Mouse (Mus musculus) midbrain, embryonic 12.5 days (tissue): ENCODE results near the gene Gm5741. TPM values are rescaled to one million over a fixed set of nuclear protein-coding genes. Genes with fewer than 3 reads are reported as not detected.
A peak's percentile ranks its signal among the peaks of the same experiment; 100 is the strongest.

ENCODE experiments used
- ATAC-seq: fragments of 200-750 bp; cut with Nextera tagmentation; 2 replicates; pipeline ENCODE4 v1.8.0; 2017; ENCODE audit warnings: low read depth, moderate TSS enrichment, moderate library complexity; ENCODE audit not compliant: low FRiP score
- H3K27ac ChIP-seq: fragments of 300-500 bp; sonication (generic); replicated peaks from 2 replicates; pipeline ENCODE4 v1.5.1; 2016; ENCODE audit warnings: mild to moderate bottlenecking
- H3K27me3 ChIP-seq: fragments of 300-500 bp; sonication (generic); 2 replicates; pipeline ENCODE4 v1.6.1; 2016; ENCODE audit warnings: mild to moderate bottlenecking
- H3K36me3 ChIP-seq: fragments of 300-500 bp; sonication (generic); 2 replicates; pipeline ENCODE4 v1.6.1; 2016
- H3K4me1 ChIP-seq: fragments of 300-500 bp; sonication (generic); 2 replicates; pipeline ENCODE4 v1.6.1; 2016
- H3K4me2 ChIP-seq: fragments of 300-500 bp; sonication (generic); replicated peaks from 2 replicates; pipeline ENCODE4 v1.6.1; 2016; ENCODE audit warnings: mild to moderate bottlenecking, moderate library complexity
- H3K4me3 ChIP-seq: fragments of 300-500 bp; sonication (generic); 2 replicates; pipeline ENCODE4 v1.5.1; 2016; ENCODE audit warnings: mild to moderate bottlenecking
- H3K9ac ChIP-seq: fragments of 300-500 bp; sonication (generic); replicated peaks from 2 replicates; pipeline ENCODE4 v1.6.1; 2016; ENCODE audit warnings: mild to moderate bottlenecking, moderate library complexity
- H3K9me3 ChIP-seq: fragments of 300-500 bp; sonication (generic); 2 replicates; pipeline ENCODE4 v1.6.1; 2016; ENCODE audit warnings: mild to moderate bottlenecking
- WGBS: fragments of 180-500 bp; shearing (Covaris S2); methylation state at CpG from one replicate; pipeline ENCODE4 v1.1.7; 2016; 5-methylcytosine and 5-hydroxymethylcytosine counted together
- polyA plus RNA-seq: library from polyadenylated mRNA; unstranded; fragments of >200 nt; fragmentation: Nextera tagmentation; extraction: Ambion mirVana; gene quantifications from 2 replicates; pipeline ENCODE4 v1.2.1, GENCODE M21; 2016

Gene Gm5741
- polyA plus RNA-seq, 1 experiment from 2014 or later: 0.94 TPM

DNA sequence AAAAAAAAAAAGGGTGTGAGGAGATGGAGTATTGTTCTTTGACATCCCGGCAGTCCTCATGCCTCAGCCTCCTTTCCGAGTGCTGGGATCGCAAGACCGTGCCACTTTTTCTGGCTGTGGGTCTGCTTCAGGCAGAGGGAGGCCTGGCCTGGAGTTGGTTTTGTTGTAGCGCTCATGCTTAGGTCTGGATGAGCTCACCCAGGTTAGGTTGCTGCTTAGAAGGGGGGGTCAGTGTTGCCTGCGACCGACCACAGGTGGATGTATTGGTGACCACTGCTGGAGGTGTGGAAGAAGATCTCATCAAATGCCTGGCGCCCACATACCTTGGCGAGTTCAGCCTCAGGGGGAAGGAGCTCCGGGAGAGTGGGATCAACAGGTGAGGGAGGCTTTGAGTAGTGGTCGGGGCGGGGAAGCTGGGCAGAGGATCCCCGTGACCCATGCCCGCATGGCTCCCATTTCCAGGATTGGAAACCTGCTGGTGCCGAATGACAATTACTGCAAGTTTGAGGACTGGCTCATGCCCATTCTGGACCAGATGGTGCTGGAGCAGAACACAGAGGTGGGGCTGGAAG is 5.3 kb upstream of the Gm5741 start:
- no peak for ATAC-seq
- Histone ChIP-seq H3K4me3 (peak overlapping the region; percentile 7; the same call in 1 of the 2 replicates), H3K27ac (no peak overlapping the region), H3K9ac (no peak overlapping the region), H3K4me1 (peaks cover 18% of the 10 kb centered on the region), H3K9me3 (no peaks in the 10 kb centered on the region), H3K4me2 (peak overlapping the region; percentile 78; the same call in 1 of the 2 replicates), H3K36me3 (peaks cover 46% of the 10 kb centered on the region), H3K27me3 (no peaks in the 10 kb centered on the region)
- WGBS: 94% methylated on average over 15 of the region's 15 CpGs

DNA sequence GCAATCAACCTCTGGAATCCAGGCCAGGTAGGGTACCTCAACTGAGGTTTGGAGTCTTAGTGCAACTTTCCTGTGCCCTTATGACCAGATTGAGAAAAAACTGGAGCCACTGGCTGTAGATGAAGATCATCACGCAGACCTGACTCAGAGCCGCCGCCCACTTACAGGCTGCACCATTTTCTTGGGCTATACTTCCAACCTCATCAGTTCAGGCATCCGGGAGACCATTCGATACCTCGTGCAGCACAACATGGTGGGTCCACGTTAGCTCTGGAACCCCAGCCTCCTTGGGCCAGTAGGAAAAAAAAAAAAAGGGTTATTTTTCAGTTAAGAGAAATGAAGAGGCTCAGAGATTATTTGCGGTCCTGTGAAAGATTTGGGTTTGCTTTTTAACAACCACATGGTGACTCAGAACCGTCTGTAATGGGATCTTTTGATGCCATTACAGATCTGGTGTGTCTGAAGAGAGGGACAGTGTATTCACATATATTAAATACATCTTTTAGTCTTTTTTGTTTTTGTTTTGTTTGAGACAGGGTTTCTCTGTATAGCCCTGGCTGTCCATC is 4.7 kb upstream of the Gm5741 start:
- 0 out of 2 replicates have a peak, but pooled peaks have one; percentile 20 for ATAC-seq

DNA sequence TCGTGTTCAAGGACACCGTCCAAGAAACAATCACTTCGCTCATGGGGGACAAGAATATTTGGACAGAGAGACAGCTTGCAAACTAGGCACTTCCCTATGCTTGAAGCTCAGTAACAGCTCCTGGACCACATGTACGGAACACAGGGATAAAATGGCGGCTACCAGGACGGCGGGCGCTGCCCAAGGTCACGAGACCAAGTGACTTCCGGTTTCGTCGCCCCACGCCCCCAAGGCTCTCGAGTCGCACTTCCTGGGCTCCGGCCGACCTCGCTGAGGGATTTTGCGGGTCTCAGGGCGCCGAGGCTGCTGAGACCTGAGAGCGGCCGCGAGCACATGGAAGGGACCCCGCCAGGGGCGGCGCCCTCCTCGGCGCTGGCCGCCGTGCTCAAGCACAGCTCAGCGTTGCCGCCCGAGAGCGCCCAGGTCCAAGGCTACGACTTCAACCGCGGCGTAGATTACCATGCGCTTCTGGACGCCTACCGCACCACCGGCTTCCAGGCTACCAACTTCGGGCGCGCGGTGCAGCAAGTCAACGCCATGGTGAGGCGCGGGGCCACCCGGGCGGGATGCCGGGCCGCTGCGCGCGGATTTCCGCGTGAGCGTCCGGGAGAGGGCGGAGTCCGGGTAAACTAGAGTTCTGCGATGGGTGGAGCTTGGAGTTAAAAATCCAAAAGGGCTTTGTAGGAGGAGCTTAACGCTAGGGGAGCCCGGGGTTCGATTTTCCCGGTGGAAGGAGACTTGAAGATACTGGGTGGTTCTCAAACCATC is 3.9 kb upstream of the Gm5741 start, which contains the start of gene Dhps:
TSS of gene Dhps (plus strand) at position 244 of the 768 bp plus-strand sequence.
- Histone ChIP-seq H3K36me3 (peaks cover 42% of the 10 kb centered on the region), H3K4me3 (peak within 1 kb of the TSS; percentile 90), H3K9me3 (no peaks in the 10 kb centered on the region), H3K9ac (peak within 1 kb of the TSS; percentile 84), H3K27ac (peak within 1 kb of the TSS; percentile 95), H3K27me3 (no peaks in the 10 kb centered on the region), H3K4me1 (peaks cover 14% of the 10 kb centered on the region), H3K4me2 (peak within 1 kb of the TSS; percentile 78)
- ATAC-seq: peak; percentile 90
- WGBS: under 1% methylated on average over 68 of the region's 68 CpGs

More for the DNA sequence above, 4.7 kb upstream of the Gm5741 start:
- H3K27ac ChIP-seq: peak overlapping the region; percentile 95
- peak overlapping the region; percentile 90 for H3K4me3 ChIP-seq
- peak overlapping the region; percentile 84 for H3K9ac ChIP-seq
- H3K27me3 ChIP-seq: no peaks in the 10 kb centered on the region
- peaks cover 18% of the 10 kb centered on the region for H3K4me1 ChIP-seq
- no peaks in the 10 kb centered on the region for H3K9me3 ChIP-seq
- H3K4me2 ChIP-seq: peak overlapping the region; percentile 78
- 43% methylated on average over 9 of the region's 9 CpGs for WGBS
- peaks cover 45% of the 10 kb centered on the region for H3K36me3 ChIP-seq

DNA sequence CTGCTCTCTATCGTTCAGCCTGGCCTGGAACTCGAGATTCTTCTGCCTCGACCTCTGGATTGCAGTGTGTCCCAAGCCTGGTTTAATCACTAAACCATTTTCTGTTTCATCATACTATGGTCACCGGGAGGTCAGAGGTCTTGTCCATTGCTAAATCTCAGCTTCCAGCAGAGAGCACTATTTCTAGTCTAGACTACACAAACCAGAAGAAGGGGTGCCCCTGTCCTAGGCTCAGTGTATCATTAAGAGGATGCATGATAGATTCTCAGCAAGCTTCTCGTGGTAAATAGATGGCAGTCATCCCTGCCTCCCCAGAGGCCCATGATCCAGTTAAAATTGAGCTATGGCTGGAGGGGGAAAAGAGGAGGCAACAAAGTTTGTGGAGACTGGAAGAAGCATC is 3.3 kb upstream of the Gm5741 start:
- H3K9me3 ChIP-seq: no peaks in the 10 kb centered on the region
- H3K4me3 ChIP-seq: peak overlapping the region; percentile 90
- H3K36me3 ChIP-seq: peaks cover 41% of the 10 kb centered on the region
- WGBS: 87% methylated on average over 5 of the region's 5 CpGs
- peak overlapping the region; percentile 95 for H3K27ac ChIP-seq
- no peaks in the 10 kb centered on the region for H3K27me3 ChIP-seq
- ATAC-seq: no peak
- H3K9ac ChIP-seq: no peak overlapping the region
- H3K4me2 ChIP-seq: peak overlapping the region; percentile 78
- H3K4me1 ChIP-seq: peaks cover 14% of the 10 kb centered on the region

DNA sequence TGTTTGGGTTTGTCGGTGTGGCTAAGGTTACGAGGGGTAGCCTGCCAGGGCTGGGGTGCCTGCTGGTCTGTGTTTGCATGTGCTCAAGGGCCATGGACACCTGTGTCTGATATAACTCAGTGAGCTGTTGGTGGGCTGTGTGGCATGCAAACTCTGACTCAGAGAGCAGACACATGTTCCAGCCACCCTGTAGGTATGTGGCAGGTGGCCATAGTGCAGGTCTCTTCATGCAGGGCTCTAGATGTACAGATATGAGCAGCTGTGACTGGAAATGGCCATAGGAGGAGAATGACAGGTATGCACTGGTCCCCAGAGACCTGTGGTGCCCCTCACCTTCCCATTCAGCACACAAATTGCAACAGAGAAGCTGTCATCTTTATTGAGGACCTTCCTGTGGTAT is 627 bp downstream of the Gm5741 start:
- no peaks in the 10 kb centered on the region for H3K9me3 ChIP-seq
- 96% methylated on average over 2 of the region's 2 CpGs for WGBS
- no peak overlapping the region for H3K27ac ChIP-seq
- H3K4me3 ChIP-seq: no peak overlapping the region
- H3K27me3 ChIP-seq: no peaks in the 10 kb centered on the region
- peaks cover 5% of the 10 kb centered on the region for H3K4me1 ChIP-seq
- no peak for ATAC-seq
- peaks cover 28% of the 10 kb centered on the region for H3K36me3 ChIP-seq
- no peak overlapping the region for H3K4me2 ChIP-seq
- H3K9ac ChIP-seq: no peak overlapping the region

DNA sequence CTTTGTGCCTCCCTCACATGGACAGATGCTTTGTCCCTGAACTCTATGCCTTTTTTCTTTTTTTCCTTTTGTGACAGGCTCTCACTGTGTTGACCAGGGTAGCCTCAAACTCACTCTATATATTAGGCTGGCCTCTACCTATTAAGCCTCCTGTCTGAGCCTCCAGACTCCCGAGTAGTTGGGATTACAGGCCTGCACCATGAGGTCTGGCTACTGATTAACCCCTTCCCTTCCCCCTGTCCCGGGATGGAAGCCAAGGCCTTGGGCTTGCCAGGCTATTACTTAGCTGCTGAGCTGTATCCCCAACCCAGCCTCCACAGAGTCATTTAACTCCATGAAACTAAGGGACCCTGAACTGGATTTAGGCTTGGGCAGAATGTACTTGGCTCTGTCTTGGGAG is 2.6 kb downstream of the Gm5741 start:
- H3K4me1 ChIP-seq: peaks cover 18% of the 10 kb centered on the region
- no peaks in the 10 kb centered on the region for H3K9me3 ChIP-seq
- no peak overlapping the region for H3K4me3 ChIP-seq
- H3K27me3 ChIP-seq: no peaks in the 10 kb centered on the region
- no peak for ATAC-seq
- H3K27ac ChIP-seq: no peak overlapping the region
- H3K4me2 ChIP-seq: no peak overlapping the region
- 42% methylated on average over 2 of the region's 2 CpGs for WGBS
- peaks cover 32% of the 10 kb centered on the region for H3K36me3 ChIP-seq
- no peak overlapping the region for H3K9ac ChIP-seq

DNA sequence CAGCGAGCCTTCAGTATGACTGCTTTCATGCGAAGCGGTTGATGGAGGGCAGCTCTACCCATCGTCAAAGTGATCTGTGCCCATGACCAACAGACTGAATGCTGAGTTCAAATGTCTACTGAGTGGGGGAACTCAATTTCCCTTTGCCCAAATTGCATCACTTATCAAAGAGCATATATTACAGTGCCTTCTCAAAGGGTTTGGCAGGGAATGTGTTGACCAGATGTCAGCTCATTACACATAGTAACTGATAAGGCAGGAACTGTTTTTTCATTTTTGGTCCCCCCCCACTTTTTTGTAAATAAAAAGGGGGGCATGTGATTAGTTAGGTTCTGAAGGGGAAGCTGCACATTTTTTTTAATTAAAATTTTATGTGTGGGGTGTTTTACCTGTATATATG is 5.2 kb downstream of the Gm5741 start:
- Histone ChIP-seq H3K4me3 (no peak overlapping the region), H3K4me2 (no peak overlapping the region), H3K27ac (no peak overlapping the region), H3K4me1 (peaks cover 18% of the 10 kb centered on the region), H3K9ac (no peak overlapping the region), H3K9me3 (no peaks in the 10 kb centered on the region), H3K36me3 (peaks cover 27% of the 10 kb centered on the region), H3K27me3 (no peaks in the 10 kb centered on the region)
- 96% methylated on average over 4 of the region's 4 CpGs for WGBS
- ATAC-seq: no peak

DNA sequence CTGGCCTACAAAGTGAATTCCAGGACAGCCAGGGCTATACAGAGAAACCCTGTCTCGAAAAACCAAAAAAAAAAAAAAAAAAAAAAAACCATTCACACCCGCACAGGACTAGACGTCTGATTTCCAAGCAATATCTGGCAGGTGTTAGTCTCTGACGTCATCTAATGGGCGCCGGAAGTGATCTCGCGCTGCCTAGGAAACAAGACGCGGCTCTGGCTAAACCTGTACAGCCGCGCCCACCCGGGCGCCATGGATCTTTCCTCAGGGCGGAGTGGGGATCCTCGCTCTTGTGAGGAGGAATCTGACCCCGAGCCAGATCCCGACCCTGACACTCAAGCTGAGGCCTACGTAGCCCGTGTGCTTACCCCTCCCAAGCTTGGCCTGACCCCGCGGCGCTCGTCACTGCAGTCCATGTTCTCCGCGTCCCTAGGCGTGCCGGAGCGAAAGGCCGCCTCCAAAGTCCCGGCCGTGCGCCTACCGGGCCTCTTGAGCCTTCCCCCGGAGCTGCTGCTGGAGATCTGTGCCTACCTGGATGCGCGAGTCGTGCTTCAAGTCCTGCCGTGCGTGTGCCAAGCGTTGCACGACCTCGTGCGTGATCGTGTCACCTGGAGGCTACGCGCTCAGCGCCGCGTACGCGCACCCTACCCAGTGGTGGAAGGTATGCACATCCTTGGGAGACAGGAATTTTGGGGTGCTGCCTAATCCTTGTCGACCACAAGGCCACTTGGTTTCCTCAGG is 7.7 kb downstream of the Gm5741 start, which contains the start of gene Fbxw9:
TSS of gene Fbxw9 (plus strand) at position 177 of the 738 bp plus-strand sequence.
- H3K27ac ChIP-seq: 0 out of 2 replicates have a peak within 1 kb of the TSS, but pooled peaks have one; percentile 1
- ATAC-seq: peak; percentile 93
- H3K4me2 ChIP-seq: peak within 1 kb of the TSS; percentile 92
- H3K9ac ChIP-seq: peak within 1 kb of the TSS; percentile 71
- WGBS: under 1% methylated on average over 53 of the region's 53 CpGs
- no peaks in the 10 kb centered on the region for H3K27me3 ChIP-seq
- H3K9me3 ChIP-seq: no peaks in the 10 kb centered on the region
- peaks cover 30% of the 10 kb centered on the region for H3K36me3 ChIP-seq
- H3K4me3 ChIP-seq: peak within 1 kb of the TSS; percentile 68
- peaks cover 18% of the 10 kb centered on the region for H3K4me1 ChIP-seq

DNA sequence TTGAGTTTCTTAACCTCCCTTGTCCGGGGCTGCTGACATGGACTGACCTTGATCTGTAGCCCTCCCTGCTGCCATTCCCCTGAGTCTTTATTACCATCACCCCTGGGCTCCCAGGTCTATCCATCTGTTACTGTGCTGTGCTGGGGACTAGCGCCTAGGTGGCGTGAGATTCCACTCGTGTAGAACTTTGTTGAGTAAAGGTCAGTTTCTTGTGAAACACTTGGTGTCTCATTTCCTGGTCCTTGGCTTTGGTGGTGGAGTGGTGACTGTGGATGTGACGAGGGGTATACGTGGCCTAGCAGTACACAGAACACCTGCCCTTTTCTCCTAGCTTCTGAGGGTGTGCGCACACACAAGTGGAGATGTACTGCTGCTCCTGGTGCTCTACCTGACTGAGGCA is 10.4 kb downstream of the Gm5741 start:
- no peak for ATAC-seq
- Histone ChIP-seq H3K27ac (no peak overlapping the region), H3K36me3 (peaks cover 47% of the 10 kb centered on the region), H3K9ac (no peak overlapping the region), H3K9me3 (no peaks in the 10 kb centered on the region), H3K4me3 (no peak overlapping the region), H3K4me1 (peaks cover 18% of the 10 kb centered on the region), H3K4me2 (no peak overlapping the region), H3K27me3 (no peaks in the 10 kb centered on the region)
- WGBS: 89% methylated on average over 7 of the region's 7 CpGs

DNA sequence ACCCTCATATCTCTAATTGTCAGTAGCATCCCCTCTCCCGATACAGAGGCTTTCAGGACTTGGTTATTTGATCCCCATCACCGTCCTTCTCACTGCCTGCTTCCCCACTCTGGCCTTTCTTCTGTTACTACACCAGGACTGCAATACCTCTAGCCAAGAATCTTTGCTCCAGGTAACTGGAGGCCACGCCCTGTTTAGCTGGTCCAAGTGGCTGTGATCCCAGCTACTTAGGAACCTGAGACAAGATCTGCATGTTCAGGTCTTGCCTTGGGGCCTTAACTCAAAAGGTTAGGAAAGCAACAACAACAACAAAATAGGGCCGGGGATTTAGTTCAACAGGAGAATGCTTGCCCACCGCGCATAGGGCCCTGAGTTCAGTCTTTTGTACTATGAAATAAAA is 24.2 kb downstream of the Gm5741 start:
- Histone ChIP-seq H3K4me3 (no peak overlapping the region), H3K27ac (no peak overlapping the region), H3K27me3 (no peaks in the 10 kb centered on the region), H3K9ac (no peak overlapping the region), H3K9me3 (no peaks in the 10 kb centered on the region), H3K36me3 (peaks cover 82% of the 10 kb centered on the region), H3K4me2 (no peak overlapping the region), H3K4me1 (peaks cover 5% of the 10 kb centered on the region)
- no peak for ATAC-seq
- 95% methylated on average over 6 of the region's 6 CpGs for WGBS

DNA sequence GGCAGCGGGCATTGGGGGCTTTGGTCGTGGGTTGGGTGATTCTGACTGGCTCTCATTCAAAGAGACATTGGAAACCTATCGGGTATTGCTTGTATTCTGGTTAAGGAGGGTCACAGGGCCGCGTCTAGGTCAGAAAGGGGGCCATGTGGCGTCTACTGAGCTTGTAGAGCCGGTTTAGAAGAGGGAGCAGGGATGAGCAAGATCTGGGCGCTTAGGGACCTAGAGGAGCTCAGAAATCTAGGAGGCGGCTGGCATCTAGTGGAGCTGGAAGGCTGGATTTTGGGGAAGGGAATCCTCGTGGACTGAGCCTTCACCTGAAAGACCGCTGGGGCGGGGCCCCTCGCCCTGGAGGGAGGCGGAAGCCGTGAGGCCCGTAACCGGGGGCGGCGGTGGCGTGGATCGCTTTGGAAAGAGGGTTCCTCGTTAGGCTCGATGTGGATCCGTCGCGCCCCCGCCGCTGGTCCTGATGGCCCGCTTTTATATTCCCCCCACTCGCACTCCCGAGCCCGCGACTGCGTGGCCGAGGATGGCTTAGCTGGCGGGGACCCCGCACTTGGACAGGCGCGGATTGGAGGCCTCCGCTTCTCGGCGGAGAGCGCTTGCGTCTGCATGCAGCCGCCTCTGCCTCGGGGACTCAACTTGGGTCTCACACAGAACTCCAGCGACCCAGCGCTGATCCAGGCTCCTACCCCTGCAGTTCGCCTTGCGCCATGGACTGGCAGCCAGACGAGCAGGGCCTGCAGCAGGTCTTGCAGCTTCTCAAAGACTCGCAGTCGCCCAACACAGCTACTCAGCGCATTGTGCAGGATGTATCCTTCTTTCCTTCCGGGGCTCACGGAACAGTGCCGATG is 29.9 kb downstream of the Gm5741 start:
- Histone ChIP-seq H3K4me2 (peak overlapping the region; percentile 90), H3K27ac (peak overlapping the region; percentile 99), H3K27me3 (no peaks in the 10 kb centered on the region), H3K4me3 (peak overlapping the region; percentile 90), H3K9me3 (no peaks in the 10 kb centered on the region), H3K36me3 (peaks cover 31% of the 10 kb centered on the region), H3K9ac (peak overlapping the region; percentile 92), H3K4me1 (peaks cover 26% of the 10 kb centered on the region)
- WGBS: under 1% methylated on average over 56 of the region's 57 CpGs
- 0 out of 2 replicates have a peak, but pooled peaks have one; percentile 0 for ATAC-seq
